Mouse (Mus musculus): ENCODE data around the gene Ncor2.

GRCm38 (mm10) chr5:125177481-125178134, 1.4 kb downstream of the Ncor2 start:
- TF ChIP-seq CTCF (IDR thresholded peaks at IDR 0.05; ENCODE audit: low read depth, low read length), result no peak
- TF ChIP-seq POLR2A (IDR thresholded peaks at IDR 0.05; ENCODE audit: borderline replicate concordance, low read depth, low read length), result no peak
